Mouse (Mus musculus): Measurements from ENCODE around the gene Ptprg. TPM values are rescaled to one million over a fixed set of nuclear protein-coding genes. Genes with fewer than 3 reads are reported as not detected.
A peak's percentile ranks its signal among the peaks of the same experiment; 100 is the strongest.
"Not testable (repeated sequence)": the region's sequence is repeated elsewhere in the genome, so short reads cannot be mapped to it uniquely, and the experiment has no call there.

The Ptprg gene
- total RNA-seq, 2 experiments from 2014 or later = 69.3 to 72.5 TPM

DNA sequence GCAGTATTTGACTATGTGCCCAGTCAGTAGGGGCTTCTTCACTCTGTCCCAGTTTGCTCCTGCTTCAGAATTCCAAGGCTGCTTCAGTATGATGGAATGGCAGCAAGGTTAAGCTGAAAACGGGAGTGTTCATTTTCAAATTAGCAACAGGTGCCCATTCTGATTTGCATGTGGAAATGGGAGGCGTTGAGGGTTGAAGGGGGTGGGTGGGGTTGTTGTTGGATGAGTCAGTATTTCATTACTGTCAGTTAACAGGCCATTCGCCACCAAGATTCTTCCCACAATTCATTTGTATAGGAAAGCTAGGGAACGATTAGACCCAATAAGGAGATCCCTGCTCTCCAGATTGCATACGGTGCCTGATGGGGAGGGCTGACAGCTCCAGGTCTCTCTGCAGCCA, 668.2 kb downstream of the Ptprg start:
- no peak for DNase-seq

DNA sequence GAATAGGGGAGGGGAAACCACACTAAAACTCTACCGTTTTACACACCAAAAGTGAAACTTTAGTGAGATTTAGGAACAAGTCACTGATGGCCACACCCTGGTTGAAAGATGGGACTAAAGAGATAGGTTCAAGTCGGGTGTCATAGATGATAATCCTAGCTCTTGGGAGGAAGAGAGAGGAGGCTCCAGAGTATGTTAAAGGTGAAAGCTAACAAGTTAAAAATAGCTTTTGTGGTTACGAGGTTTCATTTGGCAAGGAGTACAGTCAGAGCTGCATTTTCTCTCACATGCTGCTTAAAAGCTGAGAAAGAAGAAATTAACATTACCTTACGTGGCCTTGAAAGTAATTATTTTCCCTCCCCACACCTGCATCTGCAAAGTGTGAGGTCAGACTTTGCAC, 690.4 kb downstream of the Ptprg start:
- no peak for DNase-seq

DNA sequence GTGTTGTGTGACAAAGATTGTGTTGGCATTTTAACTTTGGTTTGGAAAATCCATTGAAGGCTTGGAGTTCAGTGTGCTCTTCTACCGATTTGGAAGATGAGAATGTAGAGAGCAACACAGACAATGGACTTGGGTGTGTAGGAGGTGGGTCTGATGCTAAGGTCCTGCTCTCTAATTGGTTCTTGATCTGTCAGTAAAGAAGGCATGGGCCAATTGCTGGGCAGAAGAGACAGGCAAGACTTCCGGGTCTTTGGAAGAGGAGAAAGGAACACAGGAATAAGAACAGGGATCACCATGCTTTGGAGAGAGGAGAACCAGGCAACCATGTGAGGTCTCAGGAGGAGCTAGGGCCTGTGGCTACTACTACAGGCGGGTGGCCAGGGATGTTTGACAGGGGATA, 722.7 kb downstream of the Ptprg start:
- no peak for DNase-seq

GRCm38 (mm10) chr14:12283641-12284040, 730.3 kb downstream of the Ptprg start, which contains the start of gene Gm49355:
Gm49355 (plus strand) TSS chr14:12283976.
- DNase-seq = no peak

GRCm38 (mm10) chr14:12284141-12284912, 731.0 kb downstream of the Ptprg start, which contains the start of gene 3830406C13Rik:
3830406C13Rik (plus strand) TSS chr14:12284173.
- peak; percentile 89 for DNase-seq

- not testable (repeated sequence) for DNase-seq
These were observed 736.4 kb downstream of the Ptprg start for GRCm38 (mm10) chr14:12289747-12290146.

Other genes starting within 250 kb of the Ptprg start
- 1 to 10 TPM in 1 of 2 experiments, under 1 TPM in 1; 0.93 to 1.6 TPM for gene Gm3839, start 196.8 kb upstream of the Ptprg start, total RNA-seq (2021)